14 mouse cellular contexts compared by ENCODE assay signal in genomic region chr8:8919040-8919439, GRCm38 (mm10).
"Had no signal": no experiment of that assay in that cellular context is flagged by ENCODE, and none has a peak within 500 bp of the region (broad histone marks: within the 10 kb centered on the region; RNA-seq: fewer than 3 reads in every experiment).

No protein-coding gene starts in this region.

- H3K27ac ChIP-seq: kidney, embryonic 15.5 days; liver, embryonic 15.5 days; neural tube, embryonic 15.5 days had no signal

- H3K27me3 ChIP-seq: kidney, embryonic 15.5 days; liver, embryonic 15.5 days; neural tube, embryonic 15.5 days had no signal

- H3K9me3 ChIP-seq: kidney, embryonic 15.5 days; liver, embryonic 15.5 days had no signal

- H3K9ac ChIP-seq: kidney, embryonic 15.5 days; liver, embryonic 15.5 days; lung, embryonic 14.5 days; neural tube, embryonic 15.5 days had no signal

- DNase-seq: kidney, postnatal 14 days; left cerebral cortex, postnatal 4 days; lung, embryonic 14.5 days; lung, postnatal 10 days; lung, postnatal 4 days; right cerebral cortex, postnatal 4 days; spleen, adult 18-20 months; thymus, adult 18-20 months; thymus, postnatal 14 days had no signal

- H3K36me3 ChIP-seq: kidney, embryonic 15.5 days; liver, embryonic 15.5 days; neural tube, embryonic 15.5 days had no signal

- H3K4me1 ChIP-seq: liver, embryonic 15.5 days had no signal

- H3K4me2 ChIP-seq: kidney, embryonic 15.5 days; liver, embryonic 11.5 days; liver, embryonic 15.5 days; neural tube, embryonic 15.5 days had no signal

- H3K4me3 ChIP-seq: kidney, embryonic 15.5 days; liver, embryonic 15.5 days; myocyte; neural tube, embryonic 15.5 days had no signal
